Mouse (Mus musculus): Measurements from ENCODE around the gene Ppox. TPM values are rescaled to one million over a fixed set of nuclear protein-coding genes. Genes with fewer than 3 reads are reported as not detected.
A peak's percentile ranks its signal among the peaks of the same experiment; 100 is the strongest.
"Not testable (repeated sequence)": the region's sequence is repeated elsewhere in the genome, so short reads cannot be mapped to it uniquely, and the experiment has no call there.

The Ppox gene
- total RNA-seq, 2 experiments from 2014 or later = 23.2 to 25.3 TPM

GRCm38 (mm10) chr1:171246709-171247452 is 34.1 kb downstream of the Ppox start:
- peak; percentile 98 to 99 for DNase-seq (ENCODE audit: low spot score in 2 of 2)

- no peak for DNase-seq (ENCODE audit: low spot score in 2 of 2)
Observed at GRCm38 (mm10) chr1:171245353-171245752, 35.6 kb downstream of the Ppox start.

- DNase-seq (ENCODE audit: low spot score in 2 of 2) = not testable (repeated sequence)
Observed at GRCm38 (mm10) chr1:171241952-171242351, 39.0 kb downstream of the Ppox start.

- no peak for DNase-seq (ENCODE audit: low spot score in 2 of 2)
Observed at GRCm38 (mm10) chr1:171240911-171241310, 40.1 kb downstream of the Ppox start.

- DNase-seq (ENCODE audit: low spot score in 2 of 2) = no peak
Observed at GRCm38 (mm10) chr1:171239992-171240744, 40.8 kb downstream of the Ppox start.

- no peak for DNase-seq (ENCODE audit: low spot score in 2 of 2)
Observed at GRCm38 (mm10) chr1:171238463-171238862, 42.5 kb downstream of the Ppox start.

GRCm38 (mm10) chr1:171237438-171237837 is 43.5 kb downstream of the Ppox start:
- no peak for DNase-seq (ENCODE audit: low spot score in 2 of 2)

- no peak for DNase-seq (ENCODE audit: low spot score in 2 of 2)
Observed at GRCm38 (mm10) chr1:171235791-171236190, 45.2 kb downstream of the Ppox start.

GRCm38 (mm10) chr1:171234538-171234937 is 46.4 kb downstream of the Ppox start:
- DNase-seq (ENCODE audit: low spot score in 2 of 2) = no peak

GRCm38 (mm10) chr1:171234126-171234525 is 46.9 kb downstream of the Ppox start, which contains the start of gene Fcer1g:
Fcer1g (minus strand) TSS chr1:171234365.
- DNase-seq (ENCODE audit: low spot score in 2 of 2) = no peak

GRCm38 (mm10) chr1:171232800-171233730 is 47.9 kb downstream of the Ppox start:
- no peak for DNase-seq (ENCODE audit: low spot score in 2 of 2)

- DNase-seq (ENCODE audit: low spot score in 2 of 2) = no peak
Observed at GRCm38 (mm10) chr1:171232348-171232747, 48.6 kb downstream of the Ppox start.

- DNase-seq (ENCODE audit: low spot score in 2 of 2) = no peak
Observed at GRCm38 (mm10) chr1:171231844-171232243, 49.1 kb downstream of the Ppox start.

- no peak for DNase-seq (ENCODE audit: low spot score in 2 of 2)
Observed at GRCm38 (mm10) chr1:171230215-171230614, 50.8 kb downstream of the Ppox start.

- no peak for DNase-seq (ENCODE audit: low spot score in 2 of 2)
Observed at GRCm38 (mm10) chr1:171229750-171230149, 51.2 kb downstream of the Ppox start.

- DNase-seq (ENCODE audit: low spot score in 2 of 2) = no peak
Observed at GRCm38 (mm10) chr1:171227879-171228278, 53.1 kb downstream of the Ppox start.

- no peak for DNase-seq (ENCODE audit: low spot score in 2 of 2)
Observed at GRCm38 (mm10) chr1:171226780-171227179, 54.2 kb downstream of the Ppox start.
